Mouse (Mus musculus) stomach, embryonic 14.5 days (tissue): ENCODE measurements around the gene Gpsm3. TPM values are rescaled to one million over a fixed set of nuclear protein-coding genes. Genes with fewer than 3 reads are reported as not detected.

ENCODE experiments used
- ATAC-seq: fragments of 200-750 bp; cut with Nextera tagmentation; 2 replicates; pipeline ENCODE4 v1.8.0; 2017; ENCODE audit warnings: low read depth, moderate TSS enrichment; ENCODE audit not compliant: insufficient number of reproducible peaks, insufficient read depth, low FRiP score
- H3K27ac ChIP-seq: fragments of 300-500 bp; sonication (generic); 2 replicates; pipeline ENCODE4 v1.5.1; 2014; ENCODE audit warnings: mild to moderate bottlenecking, low read length, moderate library complexity, mixed read lengths
- H3K27me3 ChIP-seq: fragments of 300-500 bp; sonication (generic); 2 replicates; pipeline ENCODE4 v1.6.1; 2014; ENCODE audit warnings: low read length, control low read depth, mixed read lengths; ENCODE audit not compliant: control insufficient read depth, insufficient read depth
- H3K36me3 ChIP-seq: fragments of 300-500 bp; sonication (generic); 2 replicates; pipeline ENCODE4 v1.6.1; 2014; ENCODE audit warnings: mild to moderate bottlenecking, control low read depth, low read length, moderate library complexity, mixed read lengths; ENCODE audit not compliant: control insufficient read depth, insufficient read depth
- H3K4me1 ChIP-seq: fragments of 300-500 bp; sonication (generic); 2 replicates; pipeline ENCODE4 v1.6.1; 2014; ENCODE audit warnings: low read length, control low read depth, mixed read lengths; ENCODE audit not compliant: control insufficient read depth, insufficient read depth
- H3K4me2 ChIP-seq: fragments of 300-500 bp; sonication (generic); replicated peaks from 2 replicates; pipeline ENCODE4 v1.6.1; 2014; ENCODE audit warnings: low read depth, low read length, control low read depth
- H3K4me3 ChIP-seq: fragments of 300-500 bp; sonication (generic); 2 replicates; pipeline ENCODE4 v1.5.1; 2014; ENCODE audit warnings: low read depth, low read length, control low read depth
- H3K9ac ChIP-seq: fragments of 300-500 bp; sonication (generic); replicated peaks from 2 replicates; pipeline ENCODE4 v1.6.1; 2014; ENCODE audit warnings: low read depth, mild to moderate bottlenecking, control low read depth, low read length, moderate library complexity, mixed read lengths
- H3K9me3 ChIP-seq: fragments of 300-500 bp; sonication (generic); 2 replicates; pipeline ENCODE4 v1.6.1; 2016; ENCODE audit warnings: low read depth, low read length, control low read depth; ENCODE audit not compliant: control insufficient read depth
- WGBS: fragments of 180-500 bp; shearing (Covaris S2); extraction: QIAGEN DNeasy Blood & Tissue Kit; methylation state at CpG from one replicate; pipeline ENCODE4 v1.1.7; 2014; 5-methylcytosine and 5-hydroxymethylcytosine counted together
- polyA plus RNA-seq: library from polyadenylated mRNA; unstranded; fragments of >200 nt; fragmentation: Nextera tagmentation; extraction: Ambion mirVana; gene quantifications from 2 replicates; pipeline ENCODE4 v1.2.1, GENCODE M21; 2014

Gene Gpsm3
- polyA plus RNA-seq, 1 experiment from 2014 or later, result 6.1 TPM

DNA sequence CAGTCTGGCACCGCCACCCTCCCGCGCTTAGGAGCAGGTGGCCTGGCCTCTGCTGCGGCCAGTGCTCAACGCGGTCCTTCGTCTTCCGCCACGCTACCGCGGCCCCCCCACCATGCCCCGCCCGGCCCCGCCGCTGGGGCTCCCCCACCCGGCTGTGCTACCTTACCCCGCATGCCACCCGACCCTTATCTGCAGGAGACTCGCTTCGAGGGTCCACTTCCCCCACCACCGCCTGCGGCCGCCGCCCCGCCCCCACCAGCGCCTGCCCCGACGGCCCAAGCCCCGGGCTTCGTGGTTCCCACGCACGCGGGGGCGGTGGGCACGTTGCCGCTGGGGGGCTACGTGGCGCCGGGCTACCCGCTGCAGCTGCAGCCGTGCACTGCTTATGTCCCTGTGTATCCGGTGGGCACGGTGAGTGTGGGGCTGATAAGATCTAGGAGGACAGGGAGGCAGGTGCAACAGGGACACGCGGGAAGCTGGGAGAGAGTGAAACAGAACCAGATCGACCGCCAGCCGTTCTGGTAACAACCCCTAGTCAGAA, 41.2 kb downstream of the Gpsm3 start:
- Histone ChIP-seq H3K4me2 (peak overlapping the region; percentile 44), H3K9ac (no peak overlapping the region), H3K27me3 (peaks cover 22% of the 10 kb centered on the region), H3K4me1 (peaks cover 42% of the 10 kb centered on the region), H3K27ac (no peak overlapping the region), H3K36me3 (no peaks in the 10 kb centered on the region), H3K4me3 (peak overlapping the region; percentile 16), H3K9me3 (no peaks in the 10 kb centered on the region)
- no peak for ATAC-seq
- 5% methylated on average over 48 of the region's 48 CpGs for WGBS

DNA sequence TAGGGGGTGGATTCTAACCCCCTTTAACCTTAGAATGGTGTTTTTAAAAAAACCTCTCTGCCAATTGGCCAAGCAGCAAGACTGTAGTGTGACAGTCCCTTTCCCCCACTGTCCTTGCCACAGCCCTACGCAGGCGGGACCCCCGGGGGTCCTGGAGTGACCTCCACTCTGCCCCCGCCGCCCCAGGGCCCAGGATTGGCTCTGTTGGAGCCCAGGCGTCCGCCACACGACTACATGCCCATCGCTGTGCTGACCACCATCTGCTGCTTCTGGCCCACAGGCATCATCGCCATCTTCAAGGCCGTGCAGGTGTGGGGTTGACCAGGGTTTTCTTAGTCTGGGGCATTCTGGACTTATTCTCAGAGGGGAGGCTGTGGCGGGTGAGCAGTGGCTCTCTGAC, 42.0 kb downstream of the Gpsm3 start:
- peak overlapping the region; percentile 35 for H3K4me3 ChIP-seq
- no peaks in the 10 kb centered on the region for H3K36me3 ChIP-seq
- 11% methylated on average over 12 of the region's 12 CpGs for WGBS
- H3K4me1 ChIP-seq, result peaks cover 35% of the 10 kb centered on the region
- H3K9ac ChIP-seq, result 0 out of 2 replicates have a peak overlapping the region, but pooled peaks have one; percentile 10
- no peak overlapping the region for H3K27ac ChIP-seq
- H3K9me3 ChIP-seq, result no peaks in the 10 kb centered on the region
- ATAC-seq, result no peak
- peaks cover 22% of the 10 kb centered on the region for H3K27me3 ChIP-seq
- H3K4me2 ChIP-seq, result peak overlapping the region; percentile 79

GRCm38 (mm10) chr17:34632261-34632691, 42.7 kb downstream of the Gpsm3 start:
- Histone ChIP-seq H3K27ac (no peak overlapping the region), H3K4me1 (peaks cover 35% of the 10 kb centered on the region), H3K9me3 (no peaks in the 10 kb centered on the region), H3K4me3 (peak overlapping the region; percentile 35), H3K4me2 (peak overlapping the region; percentile 79), H3K27me3 (peaks cover 22% of the 10 kb centered on the region), H3K9ac (peak overlapping the region; percentile 10; the same call in 1 of the 2 replicates), H3K36me3 (no peaks in the 10 kb centered on the region)
- ATAC-seq, result peak; percentile 8; the same call in 1 of the 2 replicates
- WGBS, result 1% methylated on average over 26 of the region's 26 CpGs

GRCm38 (mm10) chr17:34635671-34636070, 46.1 kb downstream of the Gpsm3 start:
- Histone ChIP-seq H3K9me3 (no peaks in the 10 kb centered on the region), H3K4me2 (no peak overlapping the region), H3K27ac (no peak overlapping the region), H3K9ac (no peak overlapping the region), H3K4me1 (peaks cover 15% of the 10 kb centered on the region), H3K4me3 (no peak overlapping the region), H3K36me3 (no peaks in the 10 kb centered on the region), H3K27me3 (peaks cover 11% of the 10 kb centered on the region)
- WGBS, result 63% methylated on average over 2 of the region's 2 CpGs
- no peak for ATAC-seq

DNA sequence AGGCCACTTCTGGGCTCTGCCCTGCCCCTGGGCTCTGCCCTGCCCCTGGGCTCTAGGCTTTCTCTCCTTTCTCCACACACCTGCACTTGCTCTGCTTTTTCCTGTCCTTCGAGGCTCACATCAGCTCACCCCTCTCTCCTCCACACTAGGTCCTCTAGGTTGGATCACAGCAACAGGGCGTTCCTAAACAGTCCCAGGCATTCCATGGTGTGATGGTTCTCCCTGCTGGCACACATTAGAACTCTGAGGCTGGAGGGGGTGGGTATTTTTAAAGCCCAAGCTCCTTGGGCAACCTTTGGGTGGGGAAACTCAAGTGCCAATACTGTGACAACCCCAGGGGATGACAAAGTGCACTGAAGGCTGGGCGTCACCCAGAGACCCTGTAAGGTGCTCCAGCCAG, 47.9 kb downstream of the Gpsm3 start:
- Histone ChIP-seq H3K4me2 (no peak overlapping the region), H3K27ac (no peak overlapping the region), H3K27me3 (no peaks in the 10 kb centered on the region), H3K4me3 (no peak overlapping the region), H3K9ac (no peak overlapping the region), H3K9me3 (no peaks in the 10 kb centered on the region), H3K4me1 (peaks cover 7% of the 10 kb centered on the region; the same call in 1 of the 2 replicates), H3K36me3 (no peaks in the 10 kb centered on the region)
- WGBS, result 61% methylated on average over 3 of the region's 3 CpGs
- no peak for ATAC-seq

GRCm38 (mm10) chr17:34639461-34640255, 50.1 kb downstream of the Gpsm3 start:
- Histone ChIP-seq H3K4me1 (peaks cover 7% of the 10 kb centered on the region; the same call in 1 of the 2 replicates), H3K4me3 (no peak overlapping the region), H3K4me2 (no peak overlapping the region), H3K36me3 (no peaks in the 10 kb centered on the region), H3K9me3 (no peaks in the 10 kb centered on the region), H3K27ac (no peak overlapping the region), H3K9ac (no peak overlapping the region), H3K27me3 (no peaks in the 10 kb centered on the region)
- 80% methylated on average over 7 of the region's 7 CpGs for WGBS
- no peak for ATAC-seq

DNA sequence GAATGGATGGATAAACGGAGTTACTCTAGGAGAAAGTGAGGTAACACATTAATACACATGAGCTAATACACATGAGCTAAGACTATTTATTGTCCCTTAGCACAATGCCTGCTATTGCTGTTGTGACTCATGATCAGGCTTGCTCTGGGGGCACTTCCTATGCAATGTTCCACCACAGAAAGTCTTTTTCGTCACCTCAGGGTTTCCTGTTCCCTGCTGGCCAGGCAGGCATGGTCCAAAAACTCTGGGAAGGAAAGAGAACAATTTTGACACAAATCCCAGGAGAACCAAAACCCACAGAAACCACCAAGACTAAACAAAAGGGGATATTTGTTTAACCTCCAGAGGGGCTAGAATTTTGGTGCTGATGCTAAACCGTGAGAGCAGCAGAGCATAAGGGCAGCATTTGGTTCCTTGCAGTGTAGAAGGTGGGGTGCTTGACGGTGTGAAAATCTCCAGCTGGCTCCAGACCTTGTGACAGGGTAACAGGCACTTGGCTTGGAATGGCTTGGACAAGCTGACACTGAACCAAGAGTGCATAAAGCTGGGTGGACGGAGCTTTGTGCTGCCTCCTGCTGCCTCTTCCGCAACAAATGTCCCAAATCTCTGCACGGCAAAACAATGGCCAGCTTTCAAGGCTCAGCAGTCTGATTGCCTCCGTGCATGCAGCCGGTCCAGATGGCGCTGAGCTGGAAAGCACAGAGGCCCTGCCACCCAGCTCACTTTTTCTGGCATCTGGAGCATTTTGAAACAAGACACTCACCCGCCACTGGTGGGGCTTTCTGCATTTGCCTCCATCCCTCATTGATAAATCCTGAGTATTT, 51.4 kb downstream of the Gpsm3 start:
- Histone ChIP-seq H3K9me3 (no peaks in the 10 kb centered on the region), H3K9ac (0 out of 2 replicates have a peak overlapping the region, but pooled peaks have one; percentile 14), H3K4me3 (no peak overlapping the region), H3K4me2 (no peak overlapping the region), H3K27ac (peak overlapping the region; percentile 82), H3K36me3 (no peaks in the 10 kb centered on the region), H3K4me1 (peaks cover 7% of the 10 kb centered on the region; the same call in 1 of the 2 replicates), H3K27me3 (no peaks in the 10 kb centered on the region)
- no peak; the same call in 1 of the 2 replicates for ATAC-seq
- 15% methylated on average over 11 of the region's 11 CpGs for WGBS
